Mouse (Mus musculus): ENCODE data around the gene Dll4. TPM values are rescaled to one million over a fixed set of nuclear protein-coding genes. Genes with fewer than 3 reads are reported as not detected.

Dll4 gene
- total RNA-seq (2018; cell fraction: chromatin; rRNA removed): 1 to 10 TPM in 12 of 26 experiments, under 1 TPM in 13, not detected in 1; 0.28 to 3.1 (median 0.96) TPM
- total RNA-seq (2018; cell fraction: cytosol; rRNA removed): under 1 TPM in 17 of 26 experiments, not detected in 9; 0.03 to 0.24 (median 0.07) TPM
- 1 to 10 TPM in 4 of 26 experiments, under 1 TPM in 20, not detected in 2; 0.10 to 2.1 (median 0.50) TPM for total RNA-seq (2018; cell fraction: nucleus; rRNA removed)
- polyA plus RNA-seq (2018): not detected in 3 replicates

DNA sequence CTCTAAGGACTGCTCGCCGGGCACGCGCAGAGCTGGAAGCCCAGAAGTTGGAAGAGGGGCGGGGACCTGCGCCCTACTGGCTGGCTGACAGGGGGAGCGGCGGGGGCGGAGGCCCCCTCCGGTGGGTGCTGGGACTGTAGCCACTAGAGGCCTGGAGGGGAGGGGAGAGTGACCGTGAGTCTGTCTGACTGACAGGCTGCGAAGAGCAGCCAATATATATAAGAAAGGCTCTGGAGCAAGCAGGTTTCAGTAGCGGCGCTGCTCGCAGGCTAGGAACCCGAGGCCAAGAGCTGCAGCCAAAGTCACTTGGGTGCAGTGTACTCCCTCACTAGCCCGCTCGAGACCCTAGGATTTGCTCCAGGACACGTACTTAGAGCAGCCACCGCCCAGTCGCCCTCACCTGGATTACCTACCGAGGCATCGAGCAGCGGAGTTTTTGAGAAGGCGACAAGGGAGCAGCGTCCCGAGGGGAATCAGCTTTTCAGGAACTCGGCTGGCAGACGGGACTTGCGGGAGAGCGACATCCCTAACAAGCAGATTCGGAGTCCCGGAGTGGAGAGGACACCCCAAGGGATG lies at the start of gene Dll4:
TSS of gene Dll4 (plus strand) at position 217 of the 576 bp plus-strand sequence.
- H3K36me3 ChIP-seq (ENCODE audit: inconsistent target): no peaks in the 10 kb centered on the region
- WGBS (ENCODE audit: missing documents): 1% methylated on average over 33 of the region's 33 CpGs
- H3K4me3 ChIP-seq (ENCODE audit: inconsistent target): no peak within 1 kb of the TSS; the same call in 1 of the 2 replicates
- H3K79me2 ChIP-seq (ENCODE audit: inconsistent target): no peaks in the 10 kb centered on the region
- no peak within 1 kb of the TSS for H3K27ac ChIP-seq

DNA sequence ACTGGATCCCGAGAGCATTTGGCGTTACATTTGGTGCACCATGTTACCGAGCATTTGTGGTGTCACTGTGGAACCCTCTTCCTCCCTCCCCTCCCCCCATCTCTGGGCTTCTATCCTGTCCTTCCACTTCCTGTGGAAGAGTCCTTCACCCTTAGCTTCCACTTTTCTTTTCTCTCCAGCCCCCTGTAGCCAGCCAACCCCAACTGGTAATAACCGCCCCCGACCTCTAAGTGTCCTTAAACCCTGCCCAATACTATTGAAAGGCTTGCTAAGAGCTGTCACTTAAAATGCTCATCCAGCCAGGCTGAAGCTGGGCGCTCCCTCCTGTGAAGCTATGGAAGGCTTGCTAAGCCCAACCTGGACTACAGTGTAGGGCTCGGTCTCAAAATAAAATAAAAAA lies 48.7 kb upstream of the Dll4 start:
- no peaks in the 10 kb centered on the region for H3K36me3 ChIP-seq (ENCODE audit: inconsistent target)
- WGBS (ENCODE audit: missing documents): 80% methylated on average over 7 of the region's 7 CpGs

DNA sequence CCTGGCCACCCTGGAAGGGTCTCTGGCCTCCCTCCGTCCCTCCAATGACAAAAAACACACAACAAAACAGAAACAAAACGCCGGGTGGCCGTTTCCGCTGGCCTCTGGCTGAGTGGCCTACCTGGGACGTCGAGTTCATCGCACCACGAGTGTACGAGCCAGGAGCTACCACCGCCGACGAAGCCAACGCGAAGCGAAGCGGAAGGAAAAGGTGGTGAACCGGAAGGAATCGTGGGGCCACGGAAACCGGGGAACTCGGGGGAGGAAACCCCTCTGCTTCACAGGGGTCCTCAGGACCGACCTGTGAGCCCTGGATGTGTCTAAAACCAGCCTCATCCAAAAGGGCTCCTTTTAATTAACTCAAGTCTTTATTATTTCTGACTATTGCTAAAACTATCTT lies 47.8 kb upstream of the Dll4 start:
- no peaks in the 10 kb centered on the region for H3K36me3 ChIP-seq (ENCODE audit: inconsistent target)
- H3K4me3 ChIP-seq (ENCODE audit: inconsistent target): no peak overlapping the region
- 94% methylated on average over 23 of the region's 23 CpGs for WGBS (ENCODE audit: missing documents)
- H3K79me2 ChIP-seq (ENCODE audit: inconsistent target): no peaks in the 10 kb centered on the region
- no peak overlapping the region for H3K27ac ChIP-seq

More for the DNA sequence above, 48.7 kb upstream of the Dll4 start:
- no peak overlapping the region for H3K4me3 ChIP-seq (ENCODE audit: inconsistent target)
- no peaks in the 10 kb centered on the region for H3K79me2 ChIP-seq (ENCODE audit: inconsistent target)
- H3K27ac ChIP-seq: no peak overlapping the region

DNA sequence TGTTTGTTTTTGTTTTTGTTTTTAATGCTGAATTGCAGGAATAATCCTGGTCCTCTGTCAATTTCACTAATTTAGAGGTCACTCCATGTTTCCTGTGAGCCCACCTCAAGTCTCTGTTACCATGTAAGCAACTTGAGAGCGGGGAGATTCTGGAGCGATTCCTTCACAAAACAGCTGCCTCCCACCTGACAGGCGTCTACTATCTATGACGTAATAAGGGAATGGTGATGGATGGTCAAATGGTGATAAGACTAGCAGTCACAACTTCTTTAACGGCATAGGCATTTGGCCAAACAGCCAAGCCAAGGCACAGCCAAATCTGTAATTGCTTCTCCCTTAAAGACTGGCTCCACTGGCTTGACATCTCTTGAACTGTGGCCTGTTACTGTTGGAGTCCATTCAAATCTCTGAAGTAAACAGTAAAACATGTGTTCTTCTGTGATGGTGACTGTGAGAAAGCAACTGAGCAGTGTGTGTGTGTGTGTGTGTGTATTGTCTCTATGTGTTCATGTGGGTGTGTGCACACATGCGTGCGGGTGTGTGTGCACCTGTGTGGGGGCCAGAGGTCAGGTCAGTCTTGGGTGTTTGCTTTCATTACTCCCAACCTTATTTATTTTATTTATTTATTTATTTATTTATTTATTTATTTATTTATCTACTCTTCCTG lies 43.6 kb upstream of the Dll4 start:
- WGBS (ENCODE audit: missing documents): 89% methylated on average over 5 of the region's 7 CpGs
- Histone ChIP-seq H3K27ac (no peak overlapping the region), H3K79me2 (ENCODE audit: inconsistent target) (no peaks in the 10 kb centered on the region), H3K36me3 (ENCODE audit: inconsistent target) (no peaks in the 10 kb centered on the region), H3K4me3 (ENCODE audit: inconsistent target) (no peak overlapping the region)

DNA sequence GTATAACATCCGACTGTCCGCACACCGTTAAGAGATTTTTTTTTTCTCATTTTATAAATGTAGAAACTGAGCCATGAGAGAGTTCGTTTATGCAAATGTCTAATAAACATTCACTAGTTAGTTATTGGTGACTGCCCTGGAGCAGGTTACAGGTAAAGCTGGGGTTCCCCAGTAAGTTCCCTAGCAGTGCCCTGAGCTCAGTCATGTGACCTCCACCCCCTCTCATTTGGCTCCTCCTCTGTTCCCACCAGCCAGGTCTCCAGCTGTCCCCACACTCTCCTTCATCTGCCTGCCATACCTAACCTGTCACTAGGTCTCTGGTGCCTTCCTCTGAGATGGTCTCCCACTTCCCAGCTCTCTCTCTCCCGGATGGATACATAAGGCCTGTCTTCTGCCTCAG lies 38.2 kb upstream of the Dll4 start:
- H3K27ac ChIP-seq: no peak overlapping the region
- WGBS (ENCODE audit: missing documents): 98% methylated on average over 5 of the region's 5 CpGs
- H3K79me2 ChIP-seq (ENCODE audit: inconsistent target): peaks cover 32% of the 10 kb centered on the region
- no peak overlapping the region for H3K4me3 ChIP-seq (ENCODE audit: inconsistent target)
- peaks cover 21% of the 10 kb centered on the region for H3K36me3 ChIP-seq (ENCODE audit: inconsistent target)

DNA sequence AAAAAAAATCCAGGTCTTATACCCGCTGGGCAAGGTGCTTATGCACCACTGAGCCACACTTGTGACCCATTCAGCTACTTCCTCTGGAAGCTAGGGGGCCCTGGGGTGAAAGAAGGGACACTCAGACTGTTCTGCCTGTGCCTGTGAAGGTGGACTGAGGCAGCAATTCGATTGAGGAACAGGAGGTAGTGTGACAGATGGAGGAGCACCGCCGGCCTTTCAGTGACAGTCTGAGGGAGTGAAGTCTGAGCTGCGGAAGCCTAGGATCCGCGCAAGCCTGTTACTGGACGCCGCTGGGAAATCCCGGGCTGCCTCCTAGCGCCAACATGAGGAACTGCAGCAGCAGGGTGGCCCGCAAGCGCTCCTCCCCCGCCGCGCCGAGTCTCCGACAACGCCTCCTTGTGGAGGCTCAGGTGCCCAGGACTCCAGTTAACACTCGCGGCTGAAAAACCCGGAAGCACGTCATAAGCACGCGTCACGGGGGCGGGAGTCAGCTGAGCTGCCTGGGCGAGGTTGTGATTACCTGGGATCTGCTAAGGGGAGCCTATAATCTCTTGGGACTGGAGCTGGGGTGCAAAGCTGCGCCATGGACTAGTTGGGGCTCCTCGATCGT lies 37.2 kb upstream of the Dll4 start, which contains the start of gene Vps18:
TSS of gene Vps18 (plus strand) at position 471 of the 613 bp plus-strand sequence.
- WGBS (ENCODE audit: missing documents): 2% methylated on average over 31 of the region's 31 CpGs
- peaks cover 42% of the 10 kb centered on the region for H3K79me2 ChIP-seq (ENCODE audit: inconsistent target)

DNA sequence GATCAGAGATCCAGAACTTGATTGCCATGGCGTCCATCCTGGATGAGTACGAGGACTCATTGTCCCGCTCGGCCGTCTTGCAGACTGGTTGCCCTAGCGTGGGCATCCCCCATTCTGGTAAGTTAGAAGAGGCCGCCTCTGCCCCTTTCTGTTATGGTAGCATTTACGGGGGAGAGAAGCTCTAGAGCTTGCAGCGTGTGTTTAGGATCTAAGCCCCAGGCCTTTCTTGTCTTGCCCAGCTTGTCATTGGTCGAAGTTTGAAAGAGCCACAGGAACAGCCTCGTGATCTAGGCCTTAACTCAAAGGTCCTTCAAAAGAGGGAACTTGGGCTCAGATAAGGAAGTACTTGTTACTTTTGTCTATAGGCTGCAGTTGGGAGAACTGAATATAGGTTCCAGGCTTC lies 36.6 kb upstream of the Dll4 start:
- peaks cover 37% of the 10 kb centered on the region for H3K36me3 ChIP-seq (ENCODE audit: inconsistent target)
- WGBS (ENCODE audit: missing documents): 2% methylated on average over 11 of the region's 11 CpGs
- H3K27ac ChIP-seq: peak overlapping the region; percentile 99
- H3K79me2 ChIP-seq (ENCODE audit: inconsistent target): peaks cover 49% of the 10 kb centered on the region
- H3K4me3 ChIP-seq (ENCODE audit: inconsistent target): peak overlapping the region; percentile 98

More for the DNA sequence above, 37.2 kb upstream of the Dll4 start, which contains the start of gene Vps18:
- Histone ChIP-seq H3K4me3 (ENCODE audit: inconsistent target) (peak within 1 kb of the TSS; percentile 98), H3K27ac (peak within 1 kb of the TSS; percentile 99), H3K36me3 (ENCODE audit: inconsistent target) (peaks cover 31% of the 10 kb centered on the region)

DNA sequence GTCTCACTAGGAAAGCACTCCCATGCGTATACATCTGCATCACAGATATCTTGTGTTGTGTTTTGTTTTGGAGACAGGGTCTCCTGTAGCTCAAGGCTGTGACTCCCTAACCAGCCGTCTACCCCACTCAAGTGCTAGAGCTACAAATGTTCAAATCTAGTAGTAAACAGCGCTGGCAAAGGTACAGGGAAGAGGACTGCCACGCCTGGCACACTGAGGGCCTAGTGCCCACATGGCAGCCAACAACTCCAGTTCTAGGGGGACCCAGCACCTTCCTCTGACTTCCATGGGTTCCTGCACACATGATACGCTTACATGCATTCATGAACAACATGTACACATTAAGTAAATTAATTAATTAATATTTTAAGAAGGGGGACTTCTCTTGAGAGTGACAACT lies 33.3 kb upstream of the Dll4 start:
- H3K79me2 ChIP-seq (ENCODE audit: inconsistent target): peaks cover 81% of the 10 kb centered on the region
- H3K27ac ChIP-seq: no peak overlapping the region
- peaks cover 63% of the 10 kb centered on the region for H3K36me3 ChIP-seq (ENCODE audit: inconsistent target)
- 94% methylated on average over 5 of the region's 5 CpGs for WGBS (ENCODE audit: missing documents)
- H3K4me3 ChIP-seq (ENCODE audit: inconsistent target): no peak overlapping the region

DNA sequence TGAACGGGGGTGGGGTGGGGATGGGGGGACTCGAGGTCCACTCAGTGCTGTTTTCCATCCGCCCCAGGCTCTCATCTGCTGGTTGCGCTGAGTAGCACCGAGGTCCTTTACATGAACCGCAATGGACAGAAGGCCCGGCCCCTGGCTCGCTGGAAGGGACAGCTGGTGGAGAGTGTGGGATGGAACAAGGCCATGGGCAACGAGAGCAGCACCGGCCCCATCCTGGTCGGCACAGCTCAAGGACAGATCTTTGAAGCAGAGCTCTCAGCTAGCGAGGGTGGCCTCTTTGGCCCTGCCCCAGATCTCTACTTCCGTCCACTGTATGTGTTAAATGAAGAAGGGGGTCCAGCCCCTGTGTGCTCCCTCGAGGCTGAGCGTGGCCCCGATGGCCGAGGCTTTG lies 32.7 kb upstream of the Dll4 start:
- peaks cover 87% of the 10 kb centered on the region for H3K79me2 ChIP-seq (ENCODE audit: inconsistent target)
- 92% methylated on average over 17 of the region's 17 CpGs for WGBS (ENCODE audit: missing documents)
- peaks cover 68% of the 10 kb centered on the region for H3K36me3 ChIP-seq (ENCODE audit: inconsistent target)
- H3K27ac ChIP-seq: no peak overlapping the region
- no peak overlapping the region for H3K4me3 ChIP-seq (ENCODE audit: inconsistent target)

DNA sequence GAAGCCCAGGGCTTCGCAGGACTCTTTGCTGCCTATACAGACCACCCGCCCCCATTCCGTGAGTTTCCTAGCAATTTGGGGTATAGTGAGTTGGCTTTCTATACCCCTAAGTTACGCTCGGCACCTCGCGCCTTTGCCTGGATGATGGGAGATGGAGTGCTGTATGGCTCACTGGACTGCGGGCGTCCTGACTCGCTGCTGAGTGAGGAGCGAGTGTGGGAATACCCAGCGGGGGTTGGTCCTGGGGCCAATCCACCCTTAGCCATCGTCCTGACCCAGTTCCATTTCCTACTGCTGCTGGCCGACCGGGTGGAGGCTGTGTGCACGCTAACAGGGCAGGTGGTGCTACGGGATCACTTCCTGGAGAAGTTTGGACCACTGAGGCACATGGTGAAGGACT lies 32.3 kb upstream of the Dll4 start:
- 95% methylated on average over 15 of the region's 17 CpGs for WGBS (ENCODE audit: missing documents)
- H3K36me3 ChIP-seq (ENCODE audit: inconsistent target): peaks cover 71% of the 10 kb centered on the region
- no peak overlapping the region for H3K27ac ChIP-seq
- H3K79me2 ChIP-seq (ENCODE audit: inconsistent target): peaks cover 92% of the 10 kb centered on the region
- H3K4me3 ChIP-seq (ENCODE audit: inconsistent target): no peak overlapping the region

DNA sequence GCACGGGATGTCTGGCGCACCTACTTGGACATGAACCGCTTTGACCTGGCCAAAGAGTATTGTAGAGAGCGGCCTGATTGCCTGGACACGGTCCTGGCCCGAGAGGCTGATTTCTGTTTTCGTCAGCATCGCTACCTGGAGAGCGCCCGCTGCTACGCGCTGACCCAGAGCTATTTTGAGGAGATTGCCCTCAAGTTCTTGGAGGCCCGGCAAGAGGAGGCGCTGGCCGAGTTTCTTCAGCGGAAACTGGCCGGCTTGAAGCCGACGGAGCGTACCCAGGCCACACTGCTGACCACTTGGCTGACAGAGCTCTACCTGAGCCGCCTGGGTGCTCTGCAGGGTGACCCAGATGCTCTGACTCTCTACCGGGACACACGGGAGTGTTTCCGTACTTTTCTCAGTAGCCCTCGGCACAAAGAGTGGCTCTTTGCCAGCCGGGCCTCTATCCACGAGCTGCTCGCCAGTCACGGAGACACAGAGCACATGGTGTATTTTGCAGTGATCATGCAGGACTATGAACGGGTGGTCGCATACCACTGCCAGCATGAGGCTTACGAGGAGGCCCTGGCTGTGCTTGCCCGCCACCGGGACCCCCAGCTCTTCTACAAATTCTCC lies 31.7 kb upstream of the Dll4 start:
- WGBS (ENCODE audit: missing documents): 92% methylated on average over 34 of the region's 34 CpGs
- peaks cover 76% of the 10 kb centered on the region for H3K36me3 ChIP-seq (ENCODE audit: inconsistent target)
- no peak overlapping the region for H3K4me3 ChIP-seq (ENCODE audit: inconsistent target)

DNA sequence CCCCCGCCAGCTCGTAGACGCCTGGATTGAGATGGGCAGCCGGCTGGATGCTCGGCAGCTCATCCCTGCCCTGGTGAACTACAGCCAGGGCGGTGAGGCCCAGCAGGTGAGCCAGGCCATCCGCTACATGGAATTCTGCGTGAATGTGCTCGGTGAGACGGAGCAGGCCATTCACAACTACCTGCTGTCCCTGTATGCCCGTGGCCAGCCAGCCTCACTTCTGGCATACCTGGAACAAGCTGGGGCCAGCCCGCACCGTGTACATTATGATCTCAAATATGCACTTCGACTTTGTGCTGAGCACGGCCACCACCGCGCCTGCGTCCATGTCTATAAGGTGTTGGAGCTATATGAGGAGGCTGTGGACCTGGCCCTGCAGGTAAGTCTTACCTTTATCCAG lies 31.2 kb upstream of the Dll4 start:
- H3K4me3 ChIP-seq (ENCODE audit: inconsistent target): no peak overlapping the region
- peaks cover 100% of the 10 kb centered on the region for H3K79me2 ChIP-seq (ENCODE audit: inconsistent target)
- no peak overlapping the region for H3K27ac ChIP-seq
- WGBS (ENCODE audit: missing documents): 93% methylated on average over 18 of the region's 18 CpGs
- peaks cover 81% of the 10 kb centered on the region for H3K36me3 ChIP-seq (ENCODE audit: inconsistent target)

More for the DNA sequence above, 31.7 kb upstream of the Dll4 start:
- H3K27ac ChIP-seq: no peak overlapping the region
- H3K79me2 ChIP-seq (ENCODE audit: inconsistent target): peaks cover 97% of the 10 kb centered on the region

DNA sequence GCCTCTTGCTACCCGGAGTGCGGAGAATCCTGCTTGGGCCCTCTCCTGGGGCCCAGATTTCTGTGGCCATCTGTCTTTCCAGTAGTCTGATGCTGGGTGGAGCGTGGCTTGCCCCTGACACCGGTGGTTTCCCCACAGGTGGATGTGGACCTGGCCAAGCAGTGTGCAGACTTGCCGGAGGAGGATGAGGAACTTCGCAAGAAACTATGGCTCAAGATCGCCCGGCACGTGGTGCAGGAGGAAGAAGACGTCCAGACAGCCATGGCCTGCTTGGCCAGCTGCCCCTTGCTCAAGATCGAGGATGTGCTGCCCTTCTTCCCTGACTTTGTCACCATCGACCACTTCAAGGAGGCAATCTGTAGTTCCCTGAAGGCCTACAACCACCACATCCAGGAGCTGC lies 28.8 kb upstream of the Dll4 start:
- 62% methylated on average over 12 of the region's 12 CpGs for WGBS (ENCODE audit: missing documents)
- Histone ChIP-seq H3K4me3 (ENCODE audit: inconsistent target) (no peak overlapping the region), H3K27ac (no peak overlapping the region), H3K36me3 (ENCODE audit: inconsistent target) (peaks cover 67% of the 10 kb centered on the region), H3K79me2 (ENCODE audit: inconsistent target) (peaks cover 84% of the 10 kb centered on the region)

DNA sequence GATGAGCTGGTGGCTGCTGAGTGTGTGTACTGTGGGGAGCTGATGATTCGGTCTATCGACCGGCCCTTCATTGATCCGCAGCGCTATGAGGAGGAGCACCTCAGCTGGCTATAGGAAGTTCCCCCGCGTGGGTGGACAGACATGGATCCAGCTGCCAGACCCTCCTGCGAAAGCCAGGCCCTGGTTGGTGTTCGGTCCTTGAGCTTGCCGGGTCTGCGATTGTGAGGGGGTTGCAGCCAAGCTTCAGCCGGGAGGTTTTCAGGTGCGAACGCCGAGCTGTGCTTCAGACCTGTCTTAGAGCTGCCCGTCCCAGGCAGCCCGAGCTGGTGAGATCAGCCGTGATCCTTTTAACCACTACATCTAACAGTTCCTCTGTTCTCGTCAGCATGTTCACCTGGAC lies 28.1 kb upstream of the Dll4 start:
- peaks cover 60% of the 10 kb centered on the region for H3K36me3 ChIP-seq (ENCODE audit: inconsistent target)
- H3K27ac ChIP-seq: no peak overlapping the region
- 94% methylated on average over 19 of the region's 19 CpGs for WGBS (ENCODE audit: missing documents)
- H3K4me3 ChIP-seq (ENCODE audit: inconsistent target): no peak overlapping the region
- peaks cover 77% of the 10 kb centered on the region for H3K79me2 ChIP-seq (ENCODE audit: inconsistent target)
